Mouse (Mus musculus): ENCODE measurements around the gene Dyrk2. TPM values are rescaled to one million over a fixed set of nuclear protein-coding genes. Genes with fewer than 3 reads are reported as not detected.

Dyrk2 gene
- polyA plus RNA-seq, 1 experiment from 2014 or later: 13.9 TPM

DNA sequence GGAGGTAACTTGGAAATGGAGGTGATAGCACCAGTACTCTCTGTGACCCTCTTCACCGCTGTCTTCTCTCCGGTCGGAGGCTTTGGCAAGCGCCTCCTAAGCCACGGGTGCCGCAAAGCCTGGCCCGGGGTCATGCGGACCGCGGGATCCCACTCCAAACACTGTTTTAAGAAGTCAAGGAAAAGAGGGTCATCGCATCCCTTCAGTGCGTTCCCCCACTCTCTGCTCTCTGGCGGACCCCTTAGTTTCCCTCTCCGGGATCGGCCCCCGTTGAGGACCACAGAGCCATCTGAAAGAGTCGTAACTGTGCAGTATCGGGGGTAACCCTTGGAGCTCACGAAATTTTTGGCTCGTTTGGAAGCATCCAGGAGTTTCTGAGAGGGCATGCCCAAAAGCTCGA lies 10.4 kb downstream of the Dyrk2 start:
- DNase-seq (ENCODE audit: low spot score) (peak; percentile 35), ATAC-seq (replicated peaks; ENCODE audit: low FRiP score, low TSS enrichment, low read depth) (no peak)
- Histone ChIP-seq H3K9me3 (ENCODE audit: control insufficient read depth, low read length) (peaks cover 9% of the 10 kb centered on the region), H3K4me3 (ENCODE audit: low read depth, low read length) (no peak overlapping the region), H3K4me1 (replicated peaks; ENCODE audit: control insufficient read depth, insufficient read depth, low read length) (no peaks in the 10 kb centered on the region; the same call in 1 of the 2 replicates), H3K36me3 (ENCODE audit: control insufficient read depth, insufficient read depth, low read length) (peaks cover 79% of the 10 kb centered on the region), H3K27me3 (replicated peaks; ENCODE audit: control insufficient read depth, insufficient read depth, low read length) (no peaks in the 10 kb centered on the region), H3K27ac (ENCODE audit: low read depth) (no peak overlapping the region), H3K4me2 (ENCODE audit: low read length) (no peak overlapping the region), H3K9ac (ENCODE audit: low read length) (no peak overlapping the region)
- 94% methylated on average over 21 of the region's 21 CpGs for WGBS

DNA sequence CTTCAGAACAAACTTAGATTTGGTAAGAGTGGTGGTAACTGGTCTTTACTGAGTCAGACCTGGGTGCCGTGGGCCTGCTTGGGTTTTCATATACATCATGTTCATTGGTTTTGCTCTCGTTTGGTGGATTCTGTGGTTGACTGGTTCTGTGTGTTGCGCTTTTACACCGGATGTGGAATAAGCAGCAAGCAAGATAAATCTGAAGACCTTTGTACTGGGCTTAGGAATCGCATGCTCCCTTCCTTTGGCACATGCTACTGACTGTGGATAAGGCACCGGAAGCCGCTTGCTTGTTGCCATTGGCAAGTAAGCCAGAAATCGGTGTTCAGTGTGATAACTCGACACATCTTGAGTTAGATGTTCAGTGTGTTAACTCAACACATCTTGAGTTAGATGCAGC lies 15.4 kb downstream of the Dyrk2 start:
- peaks cover 35% of the 10 kb centered on the region for H3K36me3 ChIP-seq (ENCODE audit: control insufficient read depth, insufficient read depth, low read length)
- H3K4me2 ChIP-seq (ENCODE audit: low read length): no peak overlapping the region
- H3K27me3 ChIP-seq (replicated peaks; ENCODE audit: control insufficient read depth, insufficient read depth, low read length): no peaks in the 10 kb centered on the region
- H3K27ac ChIP-seq (ENCODE audit: low read depth): no peak overlapping the region
- H3K4me3 ChIP-seq (ENCODE audit: low read depth, low read length): no peak overlapping the region
- no peak for ATAC-seq (replicated peaks; ENCODE audit: low FRiP score, low TSS enrichment, low read depth)
- WGBS: 91% methylated on average over 9 of the region's 9 CpGs
- peak; percentile 46 for DNase-seq (ENCODE audit: low spot score)
- no peak overlapping the region for H3K9ac ChIP-seq (ENCODE audit: low read length)
- no peaks in the 10 kb centered on the region for H3K4me1 ChIP-seq (replicated peaks; ENCODE audit: control insufficient read depth, insufficient read depth, low read length)
- H3K9me3 ChIP-seq (ENCODE audit: control insufficient read depth, low read length): no peaks in the 10 kb centered on the region; the same call in 1 of the 2 replicates

DNA sequence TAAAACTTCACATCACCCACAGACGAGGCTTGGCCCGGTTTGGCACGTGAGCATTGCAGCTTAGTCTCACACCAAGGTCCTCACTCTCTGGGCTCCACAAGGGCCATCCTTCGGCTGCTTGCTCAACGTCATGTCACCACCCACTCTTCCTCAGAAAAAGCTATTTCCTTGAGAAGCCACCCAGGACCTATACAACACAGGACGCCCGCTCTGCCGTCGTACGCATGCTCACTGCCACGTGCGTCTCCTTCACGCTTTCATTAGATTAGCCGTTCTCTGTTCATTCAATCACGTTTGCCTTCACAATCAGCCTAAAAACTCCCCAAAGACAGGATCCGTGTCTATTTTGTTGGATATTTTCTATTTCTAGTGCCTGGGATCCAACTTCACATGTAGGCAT lies 17.5 kb downstream of the Dyrk2 start:
- no peak overlapping the region for H3K27ac ChIP-seq (ENCODE audit: low read depth)
- peaks cover 19% of the 10 kb centered on the region for H3K36me3 ChIP-seq (ENCODE audit: control insufficient read depth, insufficient read depth, low read length)
- ATAC-seq (replicated peaks; ENCODE audit: low FRiP score, low TSS enrichment, low read depth): no peak
- peak; percentile 43 for DNase-seq (ENCODE audit: low spot score)
- no peak overlapping the region for H3K9ac ChIP-seq (ENCODE audit: low read length)
- H3K4me1 ChIP-seq (replicated peaks; ENCODE audit: control insufficient read depth, insufficient read depth, low read length): no peaks in the 10 kb centered on the region
- H3K4me3 ChIP-seq (ENCODE audit: low read depth, low read length): no peak overlapping the region
- H3K9me3 ChIP-seq (ENCODE audit: control insufficient read depth, low read length): no peaks in the 10 kb centered on the region
- 85% methylated on average over 16 of the region's 16 CpGs for WGBS
- no peak overlapping the region for H3K4me2 ChIP-seq (ENCODE audit: low read length)
- H3K27me3 ChIP-seq (replicated peaks; ENCODE audit: control insufficient read depth, insufficient read depth, low read length): no peaks in the 10 kb centered on the region

GRCm38 (mm10) chr10:118848501-118848900 lies 21.5 kb downstream of the Dyrk2 start:
- 79% methylated on average over 4 of the region's 4 CpGs for WGBS
- Histone ChIP-seq H3K4me1 (replicated peaks; ENCODE audit: control insufficient read depth, insufficient read depth, low read length) (peaks cover 4% of the 10 kb centered on the region; the same call in 1 of the 2 replicates), H3K27me3 (replicated peaks; ENCODE audit: control insufficient read depth, insufficient read depth, low read length) (no peaks in the 10 kb centered on the region), H3K9me3 (ENCODE audit: control insufficient read depth, low read length) (no peaks in the 10 kb centered on the region), H3K4me2 (ENCODE audit: low read length) (no peak overlapping the region), H3K9ac (ENCODE audit: low read length) (no peak overlapping the region), H3K27ac (ENCODE audit: low read depth) (no peak overlapping the region), H3K36me3 (ENCODE audit: control insufficient read depth, insufficient read depth, low read length) (no peaks in the 10 kb centered on the region), H3K4me3 (ENCODE audit: low read depth, low read length) (no peak overlapping the region)
- ATAC-seq (replicated peaks; ENCODE audit: low FRiP score, low TSS enrichment, low read depth) (no peak), DNase-seq (ENCODE audit: low spot score) (peak; percentile 33)

GRCm38 (mm10) chr10:118846991-118847545 lies 22.9 kb downstream of the Dyrk2 start:
- ATAC-seq (replicated peaks; ENCODE audit: low FRiP score, low TSS enrichment, low read depth) (no peak), DNase-seq (ENCODE audit: low spot score) (no peak)
- H3K4me1 ChIP-seq (replicated peaks; ENCODE audit: control insufficient read depth, insufficient read depth, low read length): peaks cover 4% of the 10 kb centered on the region; the same call in 1 of the 2 replicates
- no peaks in the 10 kb centered on the region for H3K27me3 ChIP-seq (replicated peaks; ENCODE audit: control insufficient read depth, insufficient read depth, low read length)
- no peak overlapping the region for H3K4me3 ChIP-seq (ENCODE audit: low read depth, low read length)
- H3K27ac ChIP-seq (ENCODE audit: low read depth): no peak overlapping the region
- H3K36me3 ChIP-seq (ENCODE audit: control insufficient read depth, insufficient read depth, low read length): no peaks in the 10 kb centered on the region
- 36% methylated on average over 10 of the region's 10 CpGs for WGBS
- no peak overlapping the region for H3K9ac ChIP-seq (ENCODE audit: low read length)
- H3K9me3 ChIP-seq (ENCODE audit: control insufficient read depth, low read length): no peaks in the 10 kb centered on the region
- no peak overlapping the region for H3K4me2 ChIP-seq (ENCODE audit: low read length)

DNA sequence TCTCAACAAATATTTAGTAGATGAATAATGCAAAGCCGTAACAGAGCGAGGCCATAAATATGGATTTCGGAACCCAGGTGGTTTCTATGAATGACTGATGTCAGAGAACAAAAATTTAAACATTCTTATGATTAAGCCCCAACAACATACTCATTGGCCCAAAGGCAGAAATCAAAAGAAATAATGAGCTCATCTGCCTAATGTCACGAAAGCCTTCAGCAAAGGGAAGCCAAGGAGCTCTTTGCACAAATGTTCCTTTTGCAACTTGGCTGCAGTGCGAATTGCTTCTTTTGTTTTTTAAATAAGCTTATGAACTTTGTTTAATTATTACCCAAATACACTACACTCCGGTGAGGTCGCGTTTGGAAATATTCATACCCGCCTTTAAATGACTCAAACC lies 29.4 kb downstream of the Dyrk2 start:
- no peak for ATAC-seq (replicated peaks; ENCODE audit: low FRiP score, low TSS enrichment, low read depth)

DNA sequence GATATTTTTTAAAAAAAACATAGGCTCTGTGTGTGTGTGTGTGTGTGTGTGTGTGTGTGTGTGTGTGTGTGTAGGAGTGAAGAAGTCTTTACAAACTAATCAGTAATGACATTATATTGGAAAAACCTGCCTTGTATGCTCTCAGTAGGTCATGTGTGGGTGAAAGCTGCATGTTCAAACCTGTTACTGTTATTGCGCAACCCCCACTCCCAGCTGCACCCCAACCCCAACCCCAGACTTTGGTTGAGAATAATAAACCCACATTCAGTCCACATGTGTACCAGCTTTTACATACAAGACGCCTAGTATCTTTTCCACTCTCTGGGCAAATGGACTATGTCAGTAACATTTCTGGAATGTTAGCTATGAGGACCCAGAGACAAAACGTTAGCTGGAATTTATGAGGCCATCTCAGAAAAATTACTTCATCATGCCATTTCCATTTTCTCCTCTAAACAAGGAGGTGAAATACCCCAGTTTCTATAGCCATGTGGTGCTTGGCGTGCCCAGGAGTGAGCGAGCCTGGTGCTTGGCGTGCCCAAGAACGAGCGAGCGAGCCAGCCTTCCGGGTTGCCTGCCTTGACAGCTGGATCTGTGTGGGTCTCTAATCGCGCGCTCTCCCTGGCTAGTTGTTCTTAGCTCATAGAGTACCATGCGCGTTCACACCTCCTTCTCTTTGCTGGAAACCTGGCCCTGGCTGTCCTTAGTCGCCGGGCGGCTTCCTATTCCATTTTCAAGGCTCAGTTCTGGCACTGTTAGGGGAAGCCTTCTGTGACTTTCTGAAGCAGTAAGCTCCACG lies 30.5 kb downstream of the Dyrk2 start:
- Histone ChIP-seq H3K4me1 (replicated peaks; ENCODE audit: control insufficient read depth, insufficient read depth, low read length) (no peaks in the 10 kb centered on the region; the same call in 1 of the 2 replicates), H3K27ac (ENCODE audit: low read depth) (no peak overlapping the region), H3K27me3 (replicated peaks; ENCODE audit: control insufficient read depth, insufficient read depth, low read length) (no peaks in the 10 kb centered on the region), H3K4me2 (ENCODE audit: low read length) (no peak overlapping the region), H3K9me3 (ENCODE audit: control insufficient read depth, low read length) (no peaks in the 10 kb centered on the region), H3K9ac (ENCODE audit: low read length) (no peak overlapping the region), H3K36me3 (ENCODE audit: control insufficient read depth, insufficient read depth, low read length) (no peaks in the 10 kb centered on the region), H3K4me3 (ENCODE audit: low read depth, low read length) (no peak overlapping the region)
- DNase-seq (ENCODE audit: low spot score) (peak; percentile 46), ATAC-seq (replicated peaks; ENCODE audit: low FRiP score, low TSS enrichment, low read depth) (no peak)
- WGBS: 78% methylated on average over 19 of the region's 19 CpGs

More for the DNA sequence above, 29.4 kb downstream of the Dyrk2 start:
- DNase-seq (ENCODE audit: low spot score): peak; percentile 39
- no peaks in the 10 kb centered on the region; the same call in 1 of the 2 replicates for H3K4me1 ChIP-seq (replicated peaks; ENCODE audit: control insufficient read depth, insufficient read depth, low read length)
- H3K9me3 ChIP-seq (ENCODE audit: control insufficient read depth, low read length): no peaks in the 10 kb centered on the region
- H3K4me2 ChIP-seq (ENCODE audit: low read length): no peak overlapping the region
- no peaks in the 10 kb centered on the region for H3K36me3 ChIP-seq (ENCODE audit: control insufficient read depth, insufficient read depth, low read length)
- no peak overlapping the region for H3K4me3 ChIP-seq (ENCODE audit: low read depth, low read length)
- H3K9ac ChIP-seq (ENCODE audit: low read length): no peak overlapping the region
- H3K27me3 ChIP-seq (replicated peaks; ENCODE audit: control insufficient read depth, insufficient read depth, low read length): no peaks in the 10 kb centered on the region
- WGBS: 85% methylated on average over 9 of the region's 9 CpGs
- no peak overlapping the region for H3K27ac ChIP-seq (ENCODE audit: low read depth)

DNA sequence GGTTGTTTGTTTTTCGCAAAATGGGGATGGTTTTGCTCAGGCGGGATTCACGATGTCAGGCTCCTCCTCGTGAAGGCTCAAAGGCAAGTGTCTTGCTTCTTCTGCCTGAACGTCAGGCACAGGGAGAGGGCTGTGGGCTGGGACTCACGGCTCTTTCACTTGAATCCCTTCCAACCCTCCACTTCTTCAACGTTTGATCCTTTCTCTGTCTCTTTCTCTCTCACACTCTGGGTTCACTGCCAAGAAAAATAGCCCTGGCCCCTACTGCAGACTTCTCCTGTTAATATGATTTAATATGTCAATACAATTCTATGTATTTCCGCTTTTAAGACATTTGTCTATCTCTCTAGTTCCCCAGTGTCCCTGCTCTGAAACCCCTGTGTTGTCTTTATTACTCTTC lies 32.4 kb downstream of the Dyrk2 start:
- Histone ChIP-seq H3K27ac (ENCODE audit: low read depth) (no peak overlapping the region), H3K4me2 (ENCODE audit: low read length) (no peak overlapping the region), H3K9ac (ENCODE audit: low read length) (no peak overlapping the region), H3K9me3 (ENCODE audit: control insufficient read depth, low read length) (no peaks in the 10 kb centered on the region), H3K4me3 (ENCODE audit: low read depth, low read length) (no peak overlapping the region), H3K27me3 (replicated peaks; ENCODE audit: control insufficient read depth, insufficient read depth, low read length) (no peaks in the 10 kb centered on the region), H3K36me3 (ENCODE audit: control insufficient read depth, insufficient read depth, low read length) (no peaks in the 10 kb centered on the region), H3K4me1 (replicated peaks; ENCODE audit: control insufficient read depth, insufficient read depth, low read length) (no peaks in the 10 kb centered on the region; the same call in 1 of the 2 replicates)
- ATAC-seq (replicated peaks; ENCODE audit: low FRiP score, low TSS enrichment, low read depth) (no peak), DNase-seq (ENCODE audit: low spot score) (peak; percentile 50)
- 55% methylated on average over 8 of the region's 8 CpGs for WGBS

All from intestine, embryonic 14.5 days (tissue).